Mouse (Mus musculus) small intestine, adult 2 months (tissue): ENCODE data around the gene Cd63.

Experiments used
- CTCF ChIP-seq: fragments of 200-500 bp; IDR thresholded peaks from 2 replicates; pipeline ENCODE4 v1.5.1; 2012; ENCODE audit warnings: low read depth, mild to moderate bottlenecking, control low read depth, inconsistent platforms, low read length, moderate library complexity, mixed read lengths; ENCODE audit not compliant: insufficient replicate concordance, insufficient read length; ENCODE audit errors: extremely low read depth
- POLR2A ChIP-seq: fragments of 200-500 bp; IDR thresholded peaks from 2 replicates; pipeline ENCODE4 v1.6.1; 2012; ENCODE audit warnings: low read depth, mild to moderate bottlenecking, control low read depth, inconsistent platforms, low read length, moderate library complexity

- TF ChIP-seq CTCF (no peak), POLR2A (no peak)
Observed at GRCm38 (mm10) chr10:128918246-128918645, 17.5 kb downstream of the Cd63 start.
